Mouse (Mus musculus) intestine, postnatal 0 days (tissue): ENCODE data around the gene Tspear. TPM values are rescaled to one million over a fixed set of nuclear protein-coding genes. Genes with fewer than 3 reads are reported as not detected.
"Not testable (repeated sequence)": the region's sequence is repeated elsewhere in the genome, so short reads cannot be mapped to it uniquely, and the experiment has no call there.

Source experiments
- ATAC-seq: fragments of 200-750 bp; cut with Nextera tagmentation; 2 replicates; pipeline ENCODE4 v1.8.0; 2017; ENCODE audit warnings: mild to moderate bottlenecking, moderate TSS enrichment, moderate library complexity
- H3K27ac ChIP-seq: fragments of 300-500 bp; sonication (generic); 2 replicates; pipeline ENCODE4 v1.5.1; 2014; ENCODE audit warnings: mild to moderate bottlenecking, low read depth, low read length, moderate library complexity
- H3K27me3 ChIP-seq: fragments of 300-500 bp; sonication (generic); replicated peaks from 2 replicates; pipeline ENCODE4 v1.6.1; 2014; ENCODE audit warnings: low read length, mixed read lengths; ENCODE audit not compliant: control insufficient read depth, insufficient read depth
- H3K36me3 ChIP-seq: fragments of 300-500 bp; sonication (generic); 2 replicates; pipeline ENCODE4 v1.6.1; 2014; ENCODE audit warnings: mild to moderate bottlenecking, moderate library complexity; ENCODE audit not compliant: control insufficient read depth, insufficient read depth
- H3K4me1 ChIP-seq: fragments of 300-500 bp; sonication (generic); replicated peaks from 2 replicates; pipeline ENCODE4 v1.6.1; 2014; ENCODE audit warnings: antibody characterized with exemption, low read length, mixed read lengths; ENCODE audit not compliant: control insufficient read depth, insufficient read depth
- H3K4me2 ChIP-seq: fragments of 300-500 bp; sonication (generic); replicated peaks from 2 replicates; pipeline ENCODE4 v1.6.1; 2014; ENCODE audit warnings: low read depth, mild to moderate bottlenecking, moderate library complexity
- H3K4me3 ChIP-seq: fragments of 300-500 bp; sonication (generic); 2 replicates; pipeline ENCODE4 v1.5.1; 2014; ENCODE audit warnings: low read depth, low read length
- H3K9ac ChIP-seq: fragments of 300-500 bp; sonication (generic); 2 replicates; pipeline ENCODE4 v1.6.1; 2014; ENCODE audit warnings: mild to moderate bottlenecking, low read depth, low read length
- H3K9me3 ChIP-seq: fragments of 300-500 bp; sonication (generic); 2 replicates; pipeline ENCODE4 v1.6.1; 2016; ENCODE audit warnings: mixed run types; ENCODE audit not compliant: control insufficient read depth
- CTCF ChIP-seq: sonication (generic); IDR thresholded peaks from 2 replicates; pipeline ENCODE4 v1.5.1; 2016; ENCODE audit warnings: low read depth, mild to moderate bottlenecking, control low read depth, antibody characterized with exemption, moderate library complexity
- WGBS: fragments of 180-500 bp; shearing (Covaris S2); extraction: QIAGEN DNeasy Blood & Tissue Kit; methylation state at CpG from one replicate; pipeline ENCODE4 v1.1.7; 2014; 5-methylcytosine and 5-hydroxymethylcytosine counted together
- polyA plus RNA-seq: library from polyadenylated mRNA; unstranded; fragments of >200 nt; fragmentation: Nextera tagmentation; extraction: Ambion mirVana; gene quantifications from 2 replicates; pipeline ENCODE4 v1.2.1, GENCODE M21; 2015

Tspear gene
- polyA plus RNA-seq, 1 experiment from 2014 or later = 0.10 TPM

GRCm38 (mm10) chr10:77697133-77697532 is 10.8 kb downstream of the Tspear start, which contains the start of gene Gm9508:
TSS of gene Gm9508 (minus strand) at chr10:77697233.
- ATAC-seq = no peak
- Histone ChIP-seq H3K4me3 (no peak within 1 kb of the TSS), H3K9me3 (0 out of 2 replicates have a peak, but pooled peaks cover 4% of the 10 kb centered on the region), H3K27ac (no peak within 1 kb of the TSS), H3K27me3 (no peaks in the 10 kb centered on the region), H3K4me2 (no peak within 1 kb of the TSS), H3K9ac (no peak within 1 kb of the TSS), H3K36me3 (no peaks in the 10 kb centered on the region), H3K4me1 (no peaks in the 10 kb centered on the region)
- WGBS = 36% methylated on average over 4 of the region's 4 CpGs
- no peak for TF ChIP-seq CTCF

GRCm38 (mm10) chr10:77706326-77706725 is 20.0 kb downstream of the Tspear start, which contains the start of gene Gm10272:
TSS of gene Gm10272 (plus strand) at chr10:77706626.
- H3K4me1 ChIP-seq = no peaks in the 10 kb centered on the region
- no peak within 1 kb of the TSS for H3K4me3 ChIP-seq
- TF ChIP-seq CTCF = no peak
- no peak within 1 kb of the TSS for H3K27ac ChIP-seq
- 100% methylated on average over 1 of the region's 1 CpGs for WGBS
- H3K27me3 ChIP-seq = no peaks in the 10 kb centered on the region
- no peaks in the 10 kb centered on the region for H3K36me3 ChIP-seq
- no peak within 1 kb of the TSS for H3K9ac ChIP-seq
- no peak for ATAC-seq
- no peak within 1 kb of the TSS for H3K4me2 ChIP-seq
- H3K9me3 ChIP-seq = no peaks in the 10 kb centered on the region

- no peak for ATAC-seq
- H3K36me3 ChIP-seq = no peaks in the 10 kb centered on the region
- H3K9me3 ChIP-seq = no peaks in the 10 kb centered on the region
- no peak overlapping the region for H3K4me2 ChIP-seq
- no peak overlapping the region for H3K4me3 ChIP-seq
- no peak overlapping the region for H3K27ac ChIP-seq
- H3K9ac ChIP-seq = no peak overlapping the region
- whole genome bisulfite sequencing = 66% methylated on average over 3 of the region's 3 CpGs
- TF ChIP-seq CTCF = no peak
- H3K4me1 ChIP-seq = no peaks in the 10 kb centered on the region
- H3K27me3 ChIP-seq = no peaks in the 10 kb centered on the region
Measured at GRCm38 (mm10) chr10:77709831-77710230, 23.5 kb downstream of the Tspear start.

GRCm38 (mm10) chr10:77711157-77711556 is 24.8 kb downstream of the Tspear start, which contains the start of gene Gm10024:
TSS of gene Gm10024 (plus strand) at chr10:77711457.
- not testable (repeated sequence) for ATAC-seq, H3K36me3 ChIP-seq, H3K27me3 ChIP-seq, H3K4me2 ChIP-seq, H3K9me3 ChIP-seq, H3K9ac ChIP-seq, H3K4me3 ChIP-seq, H3K27ac ChIP-seq, H3K4me1 ChIP-seq

GRCm38 (mm10) chr10:77713734-77714133 is 27.4 kb downstream of the Tspear start:
- Histone ChIP-seq H3K4me3 (no peak overlapping the region), H3K9ac (no peak overlapping the region), H3K9me3 (no peaks in the 10 kb centered on the region), H3K4me1 (no peaks in the 10 kb centered on the region), H3K27me3 (no peaks in the 10 kb centered on the region), H3K36me3 (no peaks in the 10 kb centered on the region), H3K27ac (no peak overlapping the region), H3K4me2 (no peak overlapping the region)
- ATAC-seq = no peak
- WGBS = 56% methylated on average over 4 of the region's 4 CpGs
- TF ChIP-seq CTCF = no peak

GRCm38 (mm10) chr10:77715507-77715906 is 29.1 kb downstream of the Tspear start, which contains the start of gene Gm10142:
TSS of gene Gm10142 (plus strand) at chr10:77715807.
- Histone ChIP-seq H3K9me3 (no peaks in the 10 kb centered on the region), H3K4me3 (no peak within 1 kb of the TSS), H3K4me2 (no peak within 1 kb of the TSS), H3K27ac (no peak within 1 kb of the TSS), H3K4me1 (no peaks in the 10 kb centered on the region), H3K27me3 (no peaks in the 10 kb centered on the region), H3K9ac (no peak within 1 kb of the TSS), H3K36me3 (no peaks in the 10 kb centered on the region)
- ATAC-seq = no peak
- WGBS = 85% methylated on average over 1 of the region's 1 CpGs
- TF ChIP-seq CTCF = no peak

- not testable (repeated sequence) for H3K27me3 ChIP-seq, H3K36me3 ChIP-seq, H3K4me3 ChIP-seq, ATAC-seq, H3K27ac ChIP-seq, H3K9me3 ChIP-seq, H3K9ac ChIP-seq, H3K4me1 ChIP-seq, H3K4me2 ChIP-seq
- 83% methylated on average over 1 of the region's 1 CpGs for WGBS
Measured at GRCm38 (mm10) chr10:77720299-77720698, 33.9 kb downstream of the Tspear start, which contains the start of gene Krtap12-1. TSS of gene Krtap12-1 (plus strand) at chr10:77720599.
